Mouse (Mus musculus) embryonic facial prominence, embryonic 13.5 days (tissue): ENCODE measurements around the gene Gnaq. TPM values are rescaled to one million over a fixed set of nuclear protein-coding genes. Genes with fewer than 3 reads are reported as not detected.
"Not testable (repeated sequence)": the region's sequence is repeated elsewhere in the genome, so short reads cannot be mapped to it uniquely, and the experiment has no call there.

Source experiments
- ATAC-seq: fragments of 200-750 bp; cut with Nextera tagmentation; 2 replicates; pipeline ENCODE4 v1.8.0; 2017; ENCODE audit warnings: low read depth; ENCODE audit not compliant: insufficient number of reproducible peaks, insufficient read depth, low FRiP score, low TSS enrichment
- H3K27ac ChIP-seq: fragments of 300-500 bp; sonication (generic); 2 replicates; pipeline ENCODE4 v1.5.1; 2015; ENCODE audit warnings: moderate library complexity, mild to moderate bottlenecking, inconsistent platforms
- H3K27me3 ChIP-seq: fragments of 300-500 bp; sonication (generic); 2 replicates; pipeline ENCODE4 v1.6.1; 2015; ENCODE audit warnings: mild to moderate bottlenecking, inconsistent platforms
- H3K36me3 ChIP-seq: fragments of 300-500 bp; sonication (generic); 2 replicates; pipeline ENCODE4 v1.6.1; 2015; ENCODE audit warnings: mild to moderate bottlenecking, inconsistent platforms
- H3K4me1 ChIP-seq: fragments of 300-500 bp; sonication (generic); 2 replicates; pipeline ENCODE4 v1.6.1; 2015; ENCODE audit warnings: inconsistent platforms
- H3K4me2 ChIP-seq: fragments of 300-500 bp; sonication (generic); 2 replicates; pipeline ENCODE4 v1.6.1; 2015; ENCODE audit warnings: moderate library complexity, mild to moderate bottlenecking, inconsistent platforms
- H3K4me3 ChIP-seq: fragments of 300-500 bp; sonication (generic); 2 replicates; pipeline ENCODE4 v1.5.1; 2015; ENCODE audit warnings: mild to moderate bottlenecking, inconsistent platforms
- H3K9ac ChIP-seq: fragments of 300-500 bp; sonication (generic); 2 replicates; pipeline ENCODE4 v1.6.1; 2015; ENCODE audit warnings: mild to moderate bottlenecking, inconsistent platforms
- H3K9me3 ChIP-seq: fragments of 300-500 bp; sonication (generic); 2 replicates; pipeline ENCODE4 v1.6.1; 2016; ENCODE audit warnings: inconsistent platforms
- WGBS: fragments of 180-500 bp; shearing (Covaris S2); methylation state at CpG from one replicate; pipeline ENCODE4 v1.1.7; 2015; ENCODE audit warnings: mixed read lengths; 5-methylcytosine and 5-hydroxymethylcytosine counted together
- polyA plus RNA-seq: library from polyadenylated mRNA; unstranded; fragments of >200 nt; fragmentation: Nextera tagmentation; extraction: Ambion mirVana; gene quantifications from 2 replicates; pipeline ENCODE4 v1.2.1, GENCODE M21; 2015

Gene Gnaq
- polyA plus RNA-seq, 1 experiment from 2014 or later = 29.9 TPM

- Histone ChIP-seq H3K4me1 (peaks cover 4% of the 10 kb centered on the region; the same call in 1 of the 2 replicates), H3K4me2 (no peak overlapping the region), H3K9ac (no peak overlapping the region), H3K36me3 (no peaks in the 10 kb centered on the region), H3K27me3 (no peaks in the 10 kb centered on the region), H3K27ac (no peak overlapping the region), H3K9me3 (no peaks in the 10 kb centered on the region), H3K4me3 (no peak overlapping the region)
- no peak for ATAC-seq
- WGBS = 86% methylated on average over 6 of the region's 6 CpGs
Measured at GRCm38 (mm10) chr19:16261631-16262030, 129.0 kb downstream of the Gnaq start.

- H3K9me3 ChIP-seq = no peaks in the 10 kb centered on the region
- peaks cover 4% of the 10 kb centered on the region; the same call in 1 of the 2 replicates for H3K4me1 ChIP-seq
- H3K4me2 ChIP-seq = no peak overlapping the region
- no peak overlapping the region for H3K9ac ChIP-seq
- no peak for ATAC-seq
- 91% methylated on average over 4 of the region's 4 CpGs for WGBS
- H3K4me3 ChIP-seq = no peak overlapping the region
- no peak overlapping the region for H3K27ac ChIP-seq
- no peaks in the 10 kb centered on the region for H3K36me3 ChIP-seq
- no peaks in the 10 kb centered on the region for H3K27me3 ChIP-seq
Measured at GRCm38 (mm10) chr19:16262340-16262739, 129.7 kb downstream of the Gnaq start.

- not testable (repeated sequence) for H3K27me3 ChIP-seq, ATAC-seq, H3K4me2 ChIP-seq, H3K9ac ChIP-seq, H3K27ac ChIP-seq, H3K9me3 ChIP-seq, H3K4me3 ChIP-seq, H3K36me3 ChIP-seq
- peaks cover 11% of the 10 kb centered on the region for H3K4me1 ChIP-seq
- 92% methylated on average over 10 of the region's 16 CpGs for WGBS
Measured at GRCm38 (mm10) chr19:16267362-16267761, 134.7 kb downstream of the Gnaq start.

GRCm38 (mm10) chr19:16270236-16270635 is 137.6 kb downstream of the Gnaq start:
- ATAC-seq = no peak
- Histone ChIP-seq H3K4me3 (no peak overlapping the region), H3K4me1 (peaks cover 21% of the 10 kb centered on the region), H3K36me3 (no peaks in the 10 kb centered on the region), H3K27me3 (no peaks in the 10 kb centered on the region), H3K9me3 (no peaks in the 10 kb centered on the region), H3K27ac (no peak overlapping the region), H3K9ac (no peak overlapping the region), H3K4me2 (no peak overlapping the region)
- 78% methylated on average over 6 of the region's 6 CpGs for WGBS

- Histone ChIP-seq H3K4me1 (peaks cover 21% of the 10 kb centered on the region), H3K27me3 (no peaks in the 10 kb centered on the region), H3K9me3 (no peaks in the 10 kb centered on the region), H3K9ac (no peak overlapping the region), H3K4me2 (no peak overlapping the region), H3K4me3 (no peak overlapping the region), H3K27ac (no peak overlapping the region), H3K36me3 (no peaks in the 10 kb centered on the region)
- WGBS = 89% methylated on average over 1 of the region's 1 CpGs
- no peak for ATAC-seq
Measured at GRCm38 (mm10) chr19:16271002-16271401, 138.4 kb downstream of the Gnaq start.

GRCm38 (mm10) chr19:16273021-16273420 is 140.4 kb downstream of the Gnaq start:
- H3K4me3 ChIP-seq = no peak overlapping the region
- H3K9ac ChIP-seq = no peak overlapping the region
- no peaks in the 10 kb centered on the region for H3K9me3 ChIP-seq
- H3K36me3 ChIP-seq = peaks cover 4% of the 10 kb centered on the region
- no peak overlapping the region for H3K27ac ChIP-seq
- no peak overlapping the region for H3K4me2 ChIP-seq
- WGBS = 80% methylated on average over 4 of the region's 4 CpGs
- H3K27me3 ChIP-seq = no peaks in the 10 kb centered on the region
- peaks cover 21% of the 10 kb centered on the region for H3K4me1 ChIP-seq
- no peak for ATAC-seq

- Histone ChIP-seq H3K36me3 (peaks cover 11% of the 10 kb centered on the region), H3K27ac (no peak overlapping the region), H3K4me2 (no peak overlapping the region), H3K27me3 (no peaks in the 10 kb centered on the region), H3K9ac (no peak overlapping the region), H3K4me3 (no peak overlapping the region), H3K4me1 (peaks cover 1% of the 10 kb centered on the region; the same call in 1 of the 2 replicates), H3K9me3 (no peaks in the 10 kb centered on the region)
- WGBS = 83% methylated on average over 4 of the region's 4 CpGs
- no peak for ATAC-seq
Measured at GRCm38 (mm10) chr19:16280231-16280630, 147.6 kb downstream of the Gnaq start.

- Histone ChIP-seq H3K4me2 (no peak overlapping the region), H3K27ac (no peak overlapping the region), H3K4me3 (no peak overlapping the region), H3K4me1 (peaks cover 14% of the 10 kb centered on the region), H3K9ac (no peak overlapping the region), H3K36me3 (no peaks in the 10 kb centered on the region), H3K9me3 (no peaks in the 10 kb centered on the region), H3K27me3 (no peaks in the 10 kb centered on the region)
- whole genome bisulfite sequencing = 75% methylated on average over 11 of the region's 11 CpGs
- no peak for ATAC-seq
Measured at GRCm38 (mm10) chr19:16285051-16286028, 152.7 kb downstream of the Gnaq start.

- Histone ChIP-seq H3K27ac (no peak overlapping the region), H3K4me3 (no peak overlapping the region), H3K36me3 (no peaks in the 10 kb centered on the region), H3K4me1 (peaks cover 14% of the 10 kb centered on the region), H3K27me3 (no peaks in the 10 kb centered on the region), H3K9me3 (no peaks in the 10 kb centered on the region), H3K9ac (no peak overlapping the region), H3K4me2 (no peak overlapping the region)
- no peak for ATAC-seq
- WGBS = 47% methylated on average over 10 of the region's 10 CpGs
Measured at GRCm38 (mm10) chr19:16286451-16287175, 154.0 kb downstream of the Gnaq start.

- ATAC-seq = no peak
- Histone ChIP-seq H3K4me1 (peaks cover 18% of the 10 kb centered on the region), H3K27ac (no peak overlapping the region), H3K27me3 (no peaks in the 10 kb centered on the region), H3K9ac (no peak overlapping the region), H3K36me3 (no peaks in the 10 kb centered on the region), H3K4me2 (no peak overlapping the region), H3K9me3 (no peaks in the 10 kb centered on the region), H3K4me3 (no peak overlapping the region)
- WGBS = 81% methylated on average over 4 of the region's 4 CpGs
Measured at GRCm38 (mm10) chr19:16287307-16287706, 154.7 kb downstream of the Gnaq start.

- H3K4me1 ChIP-seq = peaks cover 22% of the 10 kb centered on the region
- no peak for ATAC-seq
- WGBS = 91% methylated on average over 7 of the region's 7 CpGs
- no peak overlapping the region for H3K4me3 ChIP-seq
- H3K36me3 ChIP-seq = no peaks in the 10 kb centered on the region
- H3K4me2 ChIP-seq = no peak overlapping the region
- no peak overlapping the region for H3K9ac ChIP-seq
- no peaks in the 10 kb centered on the region for H3K27me3 ChIP-seq
- no peaks in the 10 kb centered on the region for H3K9me3 ChIP-seq
- H3K27ac ChIP-seq = no peak overlapping the region
Measured at GRCm38 (mm10) chr19:16287971-16288370, 155.3 kb downstream of the Gnaq start.
